Mouse (Mus musculus): ENCODE data around the gene Klf2. TPM values are rescaled to one million over a fixed set of nuclear protein-coding genes. Genes with fewer than 3 reads are reported as not detected.

Gene Klf2
- polyA plus RNA-seq, 3 experiments from 2014 or later = 21.0 to 28.1 (median 24.3) TPM

Other genes with a start within 250 kb of the Klf2 start
- under 1 TPM; 0.15 to 0.51 (median 0.46) TPM for gene Olfr373, start 235.9 kb upstream of the Klf2 start, polyA plus RNA-seq (2017; shearing (Covaris generic))
- under 1 TPM; 0.08 to 0.72 (median 0.28) TPM for gene Olfr374, start 212.0 kb upstream of the Klf2 start, polyA plus RNA-seq (2017; shearing (Covaris generic))
- 100 to 1,000 TPM; 170 to 464 (median 172) TPM for gene Tpm4, start 184.1 kb upstream of the Klf2 start, polyA plus RNA-seq (2017; shearing (Covaris generic))
- gene Rab8a, start 157.8 kb upstream of the Klf2 start, polyA plus RNA-seq (2017; shearing (Covaris generic)) = 100 to 1,000 TPM; 134 to 245 (median 197) TPM
- gene Hsh2d, start 129.4 kb upstream of the Klf2 start, polyA plus RNA-seq (2017; shearing (Covaris generic)) = 10 to 100 TPM; 23.8 to 30.8 (median 24.6) TPM
- 1 to 10 TPM in 1 of 3 experiments, not detected in 2; 2.8 TPM for gene Cib3, start 106.2 kb upstream of the Klf2 start, polyA plus RNA-seq (2017; shearing (Covaris generic))
- not detected for gene Gm11034, start 105.4 kb upstream of the Klf2 start, polyA plus RNA-seq (2017; shearing (Covaris generic))
- gene Fam32a, start 99.3 kb upstream of the Klf2 start, polyA plus RNA-seq (2017; shearing (Covaris generic)) = 100 to 1,000 TPM in 2 of 3 experiments, 10 to 100 TPM in 1; 94.4 to 119 (median 103) TPM
- gene Ap1m1, start 79.0 kb upstream of the Klf2 start, polyA plus RNA-seq (2017; shearing (Covaris generic)) = 100 to 1,000 TPM; 113 to 130 (median 120) TPM
- 100 to 1,000 TPM in 1 of 3 experiments, 10 to 100 TPM in 2; 20.4 to 115 (median 45.5) TPM for gene Gm10282, start 13.8 kb upstream of the Klf2 start, polyA plus RNA-seq (2017; shearing (Covaris generic))
- gene Eps15l1, start 102.4 kb downstream of the Klf2 start, polyA plus RNA-seq (2017; shearing (Covaris generic)) = 10 to 100 TPM; 45.6 to 60.7 (median 51.1) TPM
- under 1 TPM; 0.20 to 0.59 (median 0.31) TPM for gene Calr3, start 124.8 kb downstream of the Klf2 start, polyA plus RNA-seq (2017; shearing (Covaris generic))
- 1 to 10 TPM; 4.3 to 7.1 (median 6.4) TPM for gene 1700030K09Rik, start 124.8 kb downstream of the Klf2 start, polyA plus RNA-seq (2017; shearing (Covaris generic))
- gene Cherp, start 156.2 kb downstream of the Klf2 start, polyA plus RNA-seq (2017; shearing (Covaris generic)) = 10 to 100 TPM; 48.9 to 68.1 (median 66.7) TPM
- gene Slc35e1, start 173.6 kb downstream of the Klf2 start, polyA plus RNA-seq (2017; shearing (Covaris generic)) = 1 to 10 TPM; 6.7 to 8.4 (median 7.7) TPM
- gene Med26, start 229.2 kb downstream of the Klf2 start, polyA plus RNA-seq (2017; shearing (Covaris generic)) = 1 to 10 TPM; 2.6 to 4.9 (median 4.1) TPM

All from inflammation-experienced regulatory T-cells, adult 6 months (primary cell).